Mouse (Mus musculus): Measurements from ENCODE around the gene Slc29a3. TPM values are rescaled to one million over a fixed set of nuclear protein-coding genes. Genes with fewer than 3 reads are reported as not detected.

The Slc29a3 gene
- polyA plus RNA-seq, 1 experiment from 2014 or later: 8.2 TPM

DNA sequence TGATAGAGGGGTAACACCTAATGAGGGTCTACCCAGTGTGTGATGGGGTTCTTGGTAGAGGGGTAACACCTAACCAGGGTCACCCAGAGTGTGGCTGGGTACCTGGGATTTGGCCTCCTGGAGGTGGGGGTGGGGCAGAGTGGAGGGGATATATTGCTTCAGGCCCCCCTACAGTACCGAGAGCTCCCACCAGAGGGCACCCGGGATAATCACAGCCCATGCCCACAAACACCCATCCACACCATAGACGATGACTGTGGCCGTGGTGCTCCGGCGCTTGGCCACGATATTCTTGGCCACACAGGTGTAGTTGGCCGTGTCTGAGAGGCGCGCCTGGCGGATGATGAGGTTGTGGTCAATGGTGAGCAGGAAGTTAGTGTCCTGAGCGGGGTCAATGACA is 25.9 kb upstream of the Slc29a3 start:
- no peaks in the 10 kb centered on the region; the same call in 1 of the 2 replicates for H3K36me3 ChIP-seq (replicated peaks; ENCODE audit: control insufficient read depth, insufficient read depth, low read depth, low read length)
- no peak overlapping the region for H3K27ac ChIP-seq (replicated peaks; ENCODE audit: low read depth, low read length)
- no peak overlapping the region for H3K4me2 ChIP-seq (ENCODE audit: low read depth, low read length)
- H3K4me3 ChIP-seq (ENCODE audit: low read depth, low read length): no peak overlapping the region
- no peak overlapping the region for H3K9ac ChIP-seq (replicated peaks; ENCODE audit: low read length)
- no peaks in the 10 kb centered on the region for H3K9me3 ChIP-seq (replicated peaks; ENCODE audit: control insufficient read depth, low read length)
- H3K27me3 ChIP-seq (ENCODE audit: control insufficient read depth, insufficient read depth, low read length): no peaks in the 10 kb centered on the region
- DNase-seq (ENCODE audit: low spot score) (peak; percentile 67), ATAC-seq (replicated peaks; ENCODE audit: insufficient number of reproducible peaks, low FRiP score, low TSS enrichment, low read depth) (no peak)
- no peaks in the 10 kb centered on the region; the same call in 1 of the 2 replicates for H3K4me1 ChIP-seq (ENCODE audit: control insufficient read depth, insufficient read depth, low read length)
- 76% methylated on average over 12 of the region's 12 CpGs for WGBS

DNA sequence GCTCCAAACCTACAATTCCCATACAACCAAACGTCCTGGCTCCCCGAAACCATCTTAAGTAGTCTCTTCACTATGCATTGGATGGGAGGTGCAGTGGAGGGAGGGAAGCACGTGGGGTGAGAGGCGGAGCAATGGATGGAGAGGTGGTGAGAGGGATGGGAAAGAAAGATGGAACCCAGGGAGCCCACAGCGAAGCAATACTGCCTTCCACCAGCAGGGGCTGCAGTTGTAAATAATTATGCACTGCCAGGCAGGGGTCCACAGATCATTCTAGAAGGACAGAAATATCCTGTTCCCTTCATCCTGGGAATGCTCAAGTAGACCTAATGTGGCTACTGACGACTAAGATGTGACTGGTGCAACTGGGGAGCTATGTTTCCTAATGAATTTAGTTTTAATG is 22.9 kb upstream of the Slc29a3 start:
- Histone ChIP-seq H3K9me3 (replicated peaks; ENCODE audit: control insufficient read depth, low read length) (no peaks in the 10 kb centered on the region), H3K9ac (replicated peaks; ENCODE audit: low read length) (no peak overlapping the region), H3K27ac (replicated peaks; ENCODE audit: low read depth, low read length) (no peak overlapping the region), H3K27me3 (ENCODE audit: control insufficient read depth, insufficient read depth, low read length) (no peaks in the 10 kb centered on the region), H3K4me2 (ENCODE audit: low read depth, low read length) (no peak overlapping the region), H3K4me3 (ENCODE audit: low read depth, low read length) (no peak overlapping the region), H3K36me3 (replicated peaks; ENCODE audit: control insufficient read depth, insufficient read depth, low read depth, low read length) (no peaks in the 10 kb centered on the region; the same call in 1 of the 2 replicates), H3K4me1 (ENCODE audit: control insufficient read depth, insufficient read depth, low read length) (no peaks in the 10 kb centered on the region; the same call in 1 of the 2 replicates)
- DNase-seq (ENCODE audit: low spot score): peak; percentile 41
- no peak for ATAC-seq (replicated peaks; ENCODE audit: insufficient number of reproducible peaks, low FRiP score, low TSS enrichment, low read depth)
- 74% methylated on average over 6 of the region's 6 CpGs for WGBS

DNA sequence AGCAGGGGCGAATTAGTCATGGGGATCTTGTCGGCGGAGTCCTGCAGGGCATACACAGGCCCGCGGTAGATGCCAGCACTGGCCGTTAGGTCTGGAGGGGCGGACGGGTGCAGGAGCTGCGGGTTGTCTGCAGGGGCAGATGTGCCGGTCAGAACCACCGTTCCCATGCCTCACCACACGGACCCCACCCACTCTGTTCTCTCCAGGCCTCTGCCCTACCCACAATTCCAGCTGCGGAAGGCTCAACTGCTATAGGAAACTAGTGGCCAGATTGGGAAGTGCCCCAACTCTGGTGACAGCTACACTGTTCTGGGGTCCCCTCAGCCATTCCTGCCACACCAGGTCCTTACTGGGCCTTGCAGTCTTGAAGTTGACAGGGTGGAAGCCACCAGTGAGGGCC is 22.0 kb upstream of the Slc29a3 start:
- Histone ChIP-seq H3K36me3 (replicated peaks; ENCODE audit: control insufficient read depth, insufficient read depth, low read depth, low read length) (no peaks in the 10 kb centered on the region; the same call in 1 of the 2 replicates), H3K9me3 (replicated peaks; ENCODE audit: control insufficient read depth, low read length) (no peaks in the 10 kb centered on the region), H3K27ac (replicated peaks; ENCODE audit: low read depth, low read length) (no peak overlapping the region), H3K27me3 (ENCODE audit: control insufficient read depth, insufficient read depth, low read length) (no peaks in the 10 kb centered on the region), H3K9ac (replicated peaks; ENCODE audit: low read length) (no peak overlapping the region), H3K4me3 (ENCODE audit: low read depth, low read length) (no peak overlapping the region), H3K4me2 (ENCODE audit: low read depth, low read length) (no peak overlapping the region), H3K4me1 (ENCODE audit: control insufficient read depth, insufficient read depth, low read length) (no peaks in the 10 kb centered on the region)
- no peak for DNase-seq (ENCODE audit: low spot score)
- no peak for ATAC-seq (replicated peaks; ENCODE audit: insufficient number of reproducible peaks, low FRiP score, low TSS enrichment, low read depth)
- 91% methylated on average over 13 of the region's 13 CpGs for WGBS

DNA sequence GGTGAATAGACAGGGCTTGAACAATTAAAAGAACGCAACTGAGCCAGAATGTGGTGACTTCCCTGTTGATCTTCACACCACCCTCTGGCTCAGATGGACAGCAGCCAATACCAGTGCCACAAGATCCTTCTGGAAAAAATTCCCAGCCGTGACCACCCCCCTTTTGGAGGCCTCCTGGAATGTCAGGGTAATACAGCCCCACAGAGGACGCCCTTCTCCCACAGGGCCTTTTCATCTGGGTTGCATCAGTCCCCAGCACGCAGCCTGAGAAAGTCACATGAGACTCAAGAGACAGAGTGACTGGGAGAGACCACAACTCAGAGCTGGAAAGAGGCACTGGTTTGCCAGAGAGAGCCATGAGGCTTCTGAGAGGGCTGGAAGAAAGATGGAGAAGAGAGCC is 18.3 kb upstream of the Slc29a3 start:
- no peak overlapping the region for H3K9ac ChIP-seq (replicated peaks; ENCODE audit: low read length)
- no peak for DNase-seq (ENCODE audit: low spot score)
- WGBS: 61% methylated on average over 4 of the region's 4 CpGs
- H3K27me3 ChIP-seq (ENCODE audit: control insufficient read depth, insufficient read depth, low read length): no peaks in the 10 kb centered on the region
- H3K36me3 ChIP-seq (replicated peaks; ENCODE audit: control insufficient read depth, insufficient read depth, low read depth, low read length): no peaks in the 10 kb centered on the region; the same call in 1 of the 2 replicates
- no peak overlapping the region for H3K4me2 ChIP-seq (ENCODE audit: low read depth, low read length)
- H3K4me1 ChIP-seq (ENCODE audit: control insufficient read depth, insufficient read depth, low read length): no peaks in the 10 kb centered on the region
- ATAC-seq (replicated peaks; ENCODE audit: insufficient number of reproducible peaks, low FRiP score, low TSS enrichment, low read depth): no peak
- no peaks in the 10 kb centered on the region for H3K9me3 ChIP-seq (replicated peaks; ENCODE audit: control insufficient read depth, low read length)
- no peak overlapping the region for H3K4me3 ChIP-seq (ENCODE audit: low read depth, low read length)
- H3K27ac ChIP-seq (replicated peaks; ENCODE audit: low read depth, low read length): no peak overlapping the region

DNA sequence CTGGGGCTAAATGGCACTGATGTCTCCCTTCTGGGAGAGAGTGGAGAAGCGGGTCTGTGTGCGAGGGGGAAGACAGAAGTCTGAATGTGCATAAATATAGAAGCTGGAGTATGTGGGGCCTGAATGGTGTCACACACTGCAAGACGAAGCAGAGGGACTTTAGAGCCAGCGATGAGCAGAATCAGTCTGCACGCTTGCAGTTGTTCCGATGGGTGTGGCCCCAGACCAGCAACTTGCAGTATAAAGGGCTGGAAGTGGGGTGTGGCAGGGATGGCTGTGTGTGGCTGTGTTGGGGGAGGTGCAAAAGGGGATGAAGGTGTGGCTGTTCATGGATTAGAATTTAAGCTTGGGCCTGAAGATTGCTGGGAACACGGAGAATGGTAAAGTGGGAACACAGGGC is 16.0 kb upstream of the Slc29a3 start:
- Histone ChIP-seq H3K9ac (replicated peaks; ENCODE audit: low read length) (no peak overlapping the region), H3K36me3 (replicated peaks; ENCODE audit: control insufficient read depth, insufficient read depth, low read depth, low read length) (no peaks in the 10 kb centered on the region; the same call in 1 of the 2 replicates), H3K4me3 (ENCODE audit: low read depth, low read length) (no peak overlapping the region), H3K27ac (replicated peaks; ENCODE audit: low read depth, low read length) (no peak overlapping the region), H3K4me1 (ENCODE audit: control insufficient read depth, insufficient read depth, low read length) (no peaks in the 10 kb centered on the region), H3K9me3 (replicated peaks; ENCODE audit: control insufficient read depth, low read length) (no peaks in the 10 kb centered on the region), H3K27me3 (ENCODE audit: control insufficient read depth, insufficient read depth, low read length) (no peaks in the 10 kb centered on the region), H3K4me2 (ENCODE audit: low read depth, low read length) (no peak overlapping the region)
- ATAC-seq (replicated peaks; ENCODE audit: insufficient number of reproducible peaks, low FRiP score, low TSS enrichment, low read depth): no peak
- no peak for DNase-seq (ENCODE audit: low spot score)
- 87% methylated on average over 7 of the region's 7 CpGs for WGBS

DNA sequence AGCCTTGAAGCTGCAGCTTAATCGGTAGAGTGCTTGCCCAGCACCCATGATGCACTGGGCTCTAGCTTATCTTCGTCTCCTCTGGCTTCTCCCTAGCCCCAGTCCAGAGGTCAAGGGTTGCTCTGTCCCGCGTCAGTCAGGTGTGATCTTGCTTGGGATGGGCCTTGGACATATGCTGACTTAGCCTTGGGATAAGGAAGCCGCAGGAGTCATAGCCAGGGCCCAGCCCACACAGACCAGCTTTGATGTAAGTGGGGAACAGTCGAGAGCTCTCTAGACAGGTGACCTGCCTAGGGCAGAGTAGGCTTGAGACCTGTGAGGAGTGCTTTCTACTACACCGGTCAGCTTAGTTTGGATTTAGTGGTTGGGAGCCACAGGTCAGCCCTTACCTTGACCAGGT is 14.8 kb upstream of the Slc29a3 start:
- 86% methylated on average over 7 of the region's 7 CpGs for WGBS
- no peaks in the 10 kb centered on the region for H3K9me3 ChIP-seq (replicated peaks; ENCODE audit: control insufficient read depth, low read length)
- H3K4me3 ChIP-seq (ENCODE audit: low read depth, low read length): no peak overlapping the region
- no peak overlapping the region for H3K4me2 ChIP-seq (ENCODE audit: low read depth, low read length)
- no peaks in the 10 kb centered on the region for H3K27me3 ChIP-seq (ENCODE audit: control insufficient read depth, insufficient read depth, low read length)
- no peaks in the 10 kb centered on the region; the same call in 1 of the 2 replicates for H3K36me3 ChIP-seq (replicated peaks; ENCODE audit: control insufficient read depth, insufficient read depth, low read depth, low read length)
- H3K9ac ChIP-seq (replicated peaks; ENCODE audit: low read length): no peak overlapping the region
- DNase-seq (ENCODE audit: low spot score) (no peak), ATAC-seq (replicated peaks; ENCODE audit: insufficient number of reproducible peaks, low FRiP score, low TSS enrichment, low read depth) (no peak)
- H3K27ac ChIP-seq (replicated peaks; ENCODE audit: low read depth, low read length): no peak overlapping the region
- no peaks in the 10 kb centered on the region for H3K4me1 ChIP-seq (ENCODE audit: control insufficient read depth, insufficient read depth, low read length)

DNA sequence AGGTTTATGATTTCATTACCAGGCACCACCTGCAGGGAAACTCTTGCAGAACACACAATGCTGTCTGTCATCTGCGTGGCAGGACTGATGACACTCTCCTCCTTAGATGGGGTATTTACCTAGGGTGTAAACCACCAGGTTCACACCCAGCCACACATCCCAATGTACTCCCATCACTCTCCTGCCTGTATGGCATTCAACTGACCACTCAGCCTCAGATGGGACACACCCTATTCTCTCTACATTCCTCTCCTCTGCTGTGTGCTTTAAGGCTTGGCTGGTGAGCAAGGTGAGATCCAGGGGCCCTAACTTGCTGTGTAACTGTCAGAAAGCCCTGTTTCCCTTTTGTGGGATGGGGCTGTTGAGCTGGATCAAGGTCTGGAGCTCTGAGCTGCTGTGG is 9.5 kb upstream of the Slc29a3 start:
- H3K4me3 ChIP-seq (ENCODE audit: low read depth, low read length): no peak overlapping the region
- H3K36me3 ChIP-seq (replicated peaks; ENCODE audit: control insufficient read depth, insufficient read depth, low read depth, low read length): no peaks in the 10 kb centered on the region; the same call in 1 of the 2 replicates
- ATAC-seq (replicated peaks; ENCODE audit: insufficient number of reproducible peaks, low FRiP score, low TSS enrichment, low read depth): no peak
- H3K27me3 ChIP-seq (ENCODE audit: control insufficient read depth, insufficient read depth, low read length): no peaks in the 10 kb centered on the region
- no peak overlapping the region for H3K9ac ChIP-seq (replicated peaks; ENCODE audit: low read length)
- no peak overlapping the region for H3K27ac ChIP-seq (replicated peaks; ENCODE audit: low read depth, low read length)
- no peak overlapping the region for H3K4me2 ChIP-seq (ENCODE audit: low read depth, low read length)
- 85% methylated on average over 1 of the region's 1 CpGs for WGBS
- H3K9me3 ChIP-seq (replicated peaks; ENCODE audit: control insufficient read depth, low read length): no peaks in the 10 kb centered on the region
- DNase-seq (ENCODE audit: low spot score): no peak
- no peaks in the 10 kb centered on the region for H3K4me1 ChIP-seq (ENCODE audit: control insufficient read depth, insufficient read depth, low read length)

DNA sequence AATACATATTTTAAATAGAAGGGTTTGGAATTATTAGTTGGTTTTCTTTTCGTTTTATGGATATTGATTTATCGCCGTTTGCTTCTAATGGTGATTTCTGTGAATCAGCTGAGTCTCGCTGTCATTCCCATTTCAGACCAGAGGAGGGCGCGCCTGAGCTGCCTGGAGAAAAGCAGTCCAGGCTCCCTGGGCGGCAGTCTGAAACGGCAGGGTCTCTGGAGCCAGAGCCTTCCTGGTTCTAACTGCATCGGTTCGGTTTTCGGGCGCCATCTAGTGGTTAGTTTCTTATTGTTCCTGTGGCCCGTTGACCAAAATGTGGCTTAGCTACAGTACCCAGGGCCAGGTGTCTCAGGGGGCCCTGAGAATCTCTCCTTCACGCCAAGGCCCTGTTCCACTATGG is 7.8 kb upstream of the Slc29a3 start:
- no peak overlapping the region for H3K27ac ChIP-seq (replicated peaks; ENCODE audit: low read depth, low read length)
- H3K4me3 ChIP-seq (ENCODE audit: low read depth, low read length): no peak overlapping the region
- H3K4me2 ChIP-seq (ENCODE audit: low read depth, low read length): no peak overlapping the region
- no peaks in the 10 kb centered on the region for H3K27me3 ChIP-seq (ENCODE audit: control insufficient read depth, insufficient read depth, low read length)
- H3K9me3 ChIP-seq (replicated peaks; ENCODE audit: control insufficient read depth, low read length): no peaks in the 10 kb centered on the region
- no peaks in the 10 kb centered on the region for H3K4me1 ChIP-seq (ENCODE audit: control insufficient read depth, insufficient read depth, low read length)
- H3K36me3 ChIP-seq (replicated peaks; ENCODE audit: control insufficient read depth, insufficient read depth, low read depth, low read length): no peaks in the 10 kb centered on the region; the same call in 1 of the 2 replicates
- WGBS: 7% methylated on average over 14 of the region's 14 CpGs
- no peak overlapping the region for H3K9ac ChIP-seq (replicated peaks; ENCODE audit: low read length)
- ATAC-seq (replicated peaks; ENCODE audit: insufficient number of reproducible peaks, low FRiP score, low TSS enrichment, low read depth) (peak; percentile 72), DNase-seq (ENCODE audit: low spot score) (peak; percentile 98)

Data from embryonic facial prominence, embryonic 11.5 days (tissue).